Mouse (Mus musculus) forebrain, postnatal 0 days (tissue): ENCODE measurements around the gene Ephb3. TPM values are rescaled to one million over a fixed set of nuclear protein-coding genes. Genes with fewer than 3 reads are reported as not detected.

ENCODE experiments used
- ATAC-seq: fragments of 200-750 bp; cut with Nextera tagmentation; 2 replicates; pipeline ENCODE4 v1.8.0; 2017; ENCODE audit warnings: mild to moderate bottlenecking, moderate library complexity
- DNase-seq: peaks from one replicate; pipeline ENCODE4 v3.0.0-alpha.2; 2015
- H3K27ac ChIP-seq: fragments of 300-500 bp; sonication (generic); 2 replicates; pipeline ENCODE4 v1.5.1; 2014; ENCODE audit warnings: low read depth, mild to moderate bottlenecking, antibody characterized with exemption, low read length, moderate library complexity, mixed read lengths
- H3K27me3 ChIP-seq: fragments of 300-500 bp; sonication (generic); 2 replicates; pipeline ENCODE4 v1.6.1; 2014; ENCODE audit warnings: mild to moderate bottlenecking, low read length, mixed read lengths; ENCODE audit not compliant: insufficient read depth
- H3K36me3 ChIP-seq: fragments of 300-500 bp; sonication (generic); 2 replicates; pipeline ENCODE4 v1.6.1; 2014; ENCODE audit warnings: mild to moderate bottlenecking, moderate library complexity; ENCODE audit not compliant: insufficient read depth
- H3K4me1 ChIP-seq: fragments of 300-500 bp; sonication (generic); 2 replicates; pipeline ENCODE4 v1.6.1; 2014; ENCODE audit warnings: antibody characterized with exemption; ENCODE audit not compliant: insufficient read depth
- H3K4me2 ChIP-seq: fragments of 300-500 bp; sonication (generic); 2 replicates; pipeline ENCODE4 v1.6.1; 2014; ENCODE audit warnings: low read depth, mild to moderate bottlenecking, moderate library complexity
- H3K4me3 ChIP-seq: fragments of 300-500 bp; sonication (generic); 2 replicates; pipeline ENCODE4 v1.5.1; 2014; ENCODE audit warnings: low read depth, low read length, mixed read lengths
- H3K9ac ChIP-seq: fragments of 300-500 bp; sonication (generic); 2 replicates; pipeline ENCODE4 v1.6.1; 2014; ENCODE audit warnings: mild to moderate bottlenecking
- H3K9me3 ChIP-seq: fragments of 300-500 bp; sonication (generic); 2 replicates; pipeline ENCODE4 v1.6.1; 2016; ENCODE audit warnings: low read length
- CTCF ChIP-seq: sonication (generic); IDR thresholded peaks from 2 replicates; pipeline ENCODE4 v1.5.1; 2016; ENCODE audit warnings: antibody characterized with exemption, control low read depth, low read depth
- WGBS: fragments of 180-500 bp; shearing (Covaris S2); extraction: QIAGEN DNeasy Blood & Tissue Kit; methylation state at CpG from one replicate; pipeline ENCODE4 v1.1.7; 2014; 5-methylcytosine and 5-hydroxymethylcytosine counted together
- microRNA-seq, 2 experiments: library from miRNA; unstranded; fragments of <30 nt; microRNA quantifications; one replicate each; pipeline ENCODE4; 2016
- polyA plus RNA-seq: library from polyadenylated mRNA; unstranded; fragments of >200 nt; fragmentation: Nextera tagmentation; extraction: Ambion mirVana; gene quantifications from 2 replicates; pipeline ENCODE4 v1.2.1, GENCODE M21; 2015
- total RNA-seq: library from RNA; depleted of rRNA; stranded (reverse); fragments of >200 nt; gene quantifications from 2 replicates; pipeline ENCODE4 v1.2.3, GENCODE M21; 2014; rRNA removed

Gene Ephb3
- total and polyA plus RNA-seq, 2 experiments from 2014 or later: 5.8 to 11.3 TPM

DNA sequence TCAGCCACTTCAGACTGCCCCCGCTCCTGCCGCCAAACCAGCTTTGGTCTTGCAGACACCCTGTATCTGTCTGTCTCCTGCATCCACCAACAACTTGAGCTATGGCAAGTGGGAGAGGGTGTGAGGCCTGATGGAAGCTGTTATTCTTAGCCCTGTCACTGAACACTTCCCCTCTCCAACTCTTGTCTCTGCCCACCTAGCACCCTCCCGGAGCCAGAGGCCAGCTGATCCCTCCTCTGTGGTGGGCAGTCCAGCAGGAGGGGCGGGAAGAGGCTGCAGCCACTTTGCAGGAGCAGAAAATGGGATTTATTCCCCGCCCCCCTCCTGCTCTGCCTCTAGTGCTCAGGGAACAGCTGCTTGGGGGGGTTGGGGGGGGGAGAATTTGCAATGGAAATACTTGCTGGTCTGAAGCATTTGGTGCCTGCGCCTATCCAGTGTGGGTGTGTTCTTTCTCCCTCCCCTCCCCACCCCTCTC, 67.3 kb downstream of the Ephb3 start:
- WGBS: 55% methylated on average over 6 of the region's 6 CpGs
- Histone ChIP-seq H3K27ac (no peak overlapping the region), H3K4me3 (no peak overlapping the region), H3K27me3 (no peaks in the 10 kb centered on the region), H3K9ac (no peak overlapping the region), H3K4me1 (peaks cover 5% of the 10 kb centered on the region; the same call in 1 of the 2 replicates), H3K9me3 (no peaks in the 10 kb centered on the region), H3K36me3 (no peaks in the 10 kb centered on the region), H3K4me2 (no peak overlapping the region)
- no peak for TF ChIP-seq CTCF
- ATAC-seq (peak; percentile 36), DNase-seq (no peak)

- no peak overlapping the region for H3K4me3 ChIP-seq
- ATAC-seq: no peak
- 51% methylated on average over 4 of the region's 4 CpGs for WGBS
- no peaks in the 10 kb centered on the region for H3K9me3 ChIP-seq
- H3K4me2 ChIP-seq: no peak overlapping the region
- peaks cover 5% of the 10 kb centered on the region; the same call in 1 of the 2 replicates for H3K4me1 ChIP-seq
- H3K27me3 ChIP-seq: no peaks in the 10 kb centered on the region
- no peak overlapping the region for H3K27ac ChIP-seq
- no peak for DNase-seq
- no peaks in the 10 kb centered on the region for H3K36me3 ChIP-seq
- H3K9ac ChIP-seq: no peak overlapping the region
- no peak for TF ChIP-seq CTCF
These were observed 68.2 kb downstream of the Ephb3 start for GRCm38 (mm10) chr16:21272748-21273147.

Small RNA genes lying within 50 kb of the gene (microRNA-seq; reads per million reads assigned to microRNA genes)
- 0 reads per million in 2 experiments for gene Mir7680

Other genes starting within 250 kb of the Ephb3 start
- not detected in 2 replicates for gene Teddm3, start 50.8 kb upstream of the Ephb3 start, total RNA-seq
- gene Teddm3, start 50.8 kb upstream of the Ephb3 start, polyA plus RNA-seq: not detected in 2 replicates
- gene Vps8, start 218.4 kb downstream of the Ephb3 start, total RNA-seq: 35.9 and 37.9 TPM in 2 replicates
- gene Vps8, start 218.4 kb downstream of the Ephb3 start, polyA plus RNA-seq: 20.7 and 24.2 TPM in 2 replicates